Mouse (Mus musculus): ENCODE data around the gene Crybg3.
"Not testable (repeated sequence)": the region's sequence is repeated elsewhere in the genome, so short reads cannot be mapped to it uniquely, and the experiment has no call there.

Crybg3 gene

DNA sequence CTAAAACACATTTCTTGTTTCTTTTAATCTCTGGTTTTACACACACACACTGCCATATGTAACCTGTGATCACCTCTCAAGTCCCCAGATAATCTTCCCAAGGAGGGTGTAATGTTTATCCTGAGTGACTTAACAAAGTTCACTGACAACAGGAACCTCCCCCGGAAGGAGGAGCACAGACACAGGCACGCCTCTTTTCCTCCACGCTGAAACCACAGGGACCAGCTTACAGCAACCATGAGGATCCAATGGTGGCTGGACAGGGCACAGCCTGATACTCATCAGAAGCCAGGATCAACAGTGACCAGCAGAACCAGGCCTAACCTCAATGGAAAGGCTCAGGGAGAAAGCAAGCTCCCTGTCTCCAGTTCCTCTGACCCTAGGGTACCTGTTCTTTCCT lies 68.2 kb downstream of the Crybg3 start:
- DNase-seq (ENCODE audit: low spot score in 2 of 2), result no peak

DNA sequence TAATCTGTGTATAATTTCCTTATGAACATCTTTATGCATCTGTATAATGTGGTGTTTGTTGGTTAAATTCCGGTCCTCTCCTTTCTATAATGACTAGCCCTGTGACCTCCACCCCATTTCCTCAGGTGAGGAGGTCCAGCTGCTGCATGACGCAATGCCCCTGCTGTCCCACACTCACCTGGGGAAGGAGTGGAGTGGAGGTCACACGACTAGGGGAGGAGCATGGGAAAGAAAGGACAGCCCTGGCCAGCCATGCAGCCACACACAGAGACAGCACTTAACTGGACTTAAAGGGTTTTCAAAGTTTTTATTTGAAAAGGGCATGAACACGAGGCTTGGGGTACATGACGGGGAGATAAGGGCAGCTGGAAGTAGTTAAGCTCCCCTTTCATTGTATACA lies 69.5 kb downstream of the Crybg3 start:
- no peak for DNase-seq (ENCODE audit: low spot score in 2 of 2)

- no peak for DNase-seq (ENCODE audit: low spot score in 2 of 2)
Measured at GRCm38 (mm10) chr16:59529570-59529969, 71.2 kb downstream of the Crybg3 start.

- DNase-seq (ENCODE audit: low spot score in 2 of 2), result no peak
Measured at GRCm38 (mm10) chr16:59526939-59527338, 73.8 kb downstream of the Crybg3 start.

DNA sequence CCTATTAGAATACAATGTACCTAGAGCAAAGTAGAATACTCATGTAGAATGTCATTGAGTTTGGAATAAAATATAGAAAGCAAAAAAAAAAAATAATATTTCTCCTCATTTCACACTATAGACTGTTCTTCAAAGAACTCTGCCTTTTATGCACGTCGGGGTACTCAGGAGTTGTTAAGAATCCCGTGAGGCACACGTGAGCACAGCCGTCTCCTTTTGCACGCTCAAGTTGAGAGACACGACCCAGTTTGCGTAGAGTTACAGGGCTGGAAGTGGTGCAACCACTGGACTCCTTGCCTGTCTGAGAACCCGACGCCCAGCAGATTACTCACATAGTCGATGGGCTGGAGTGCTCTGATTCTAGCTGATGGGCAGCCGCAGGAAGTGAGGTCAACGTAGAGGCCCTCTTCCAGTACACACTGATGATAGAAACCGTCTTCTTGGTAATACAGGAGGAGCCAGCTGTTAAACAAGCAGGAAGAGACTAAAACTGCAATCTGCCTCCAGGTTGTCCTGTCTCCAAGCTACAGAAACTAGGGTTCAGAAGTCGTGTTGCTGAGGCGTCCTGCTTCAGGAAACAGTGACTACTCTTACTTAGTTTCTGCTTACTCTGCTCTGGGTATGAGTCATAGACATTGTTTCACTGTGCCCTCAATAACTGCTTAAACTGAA lies 78.9 kb downstream of the Crybg3 start:
- DNase-seq (ENCODE audit: low spot score in 2 of 2), result no peak

GRCm38 (mm10) chr16:59517447-59518219 lies 83.1 kb downstream of the Crybg3 start:
- no peak for DNase-seq (ENCODE audit: low spot score in 2 of 2)

GRCm38 (mm10) chr16:59516965-59517364 lies 83.8 kb downstream of the Crybg3 start:
- DNase-seq (ENCODE audit: low spot score in 2 of 2), result no peak

DNA sequence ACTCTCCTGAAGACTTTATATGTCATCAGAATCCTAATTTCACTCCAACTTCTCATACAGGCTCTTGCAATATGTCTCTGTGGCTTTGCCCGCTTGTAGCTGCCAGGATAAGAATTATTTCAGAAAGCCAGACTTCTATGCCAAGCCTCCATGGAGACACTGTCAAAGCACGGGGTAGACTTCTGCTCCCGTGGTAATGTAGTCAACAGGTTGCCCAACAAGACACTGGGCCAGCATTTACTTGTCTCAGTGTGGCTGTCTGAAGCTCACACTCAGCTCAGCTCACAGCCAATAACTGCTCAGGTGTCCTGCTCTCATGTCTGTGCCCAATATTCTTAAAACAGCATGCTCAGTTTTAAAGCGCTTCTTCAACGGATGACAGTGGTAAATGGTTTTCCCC lies 85.6 kb downstream of the Crybg3 start:
- no peak for DNase-seq (ENCODE audit: low spot score in 2 of 2)

- DNase-seq (ENCODE audit: low spot score in 2 of 2), result no peak
Measured at GRCm38 (mm10) chr16:59509830-59510229, 90.9 kb downstream of the Crybg3 start.

- DNase-seq (ENCODE audit: low spot score in 2 of 2), result no peak
Measured at GRCm38 (mm10) chr16:59499180-59499579, 101.6 kb downstream of the Crybg3 start.

DNA sequence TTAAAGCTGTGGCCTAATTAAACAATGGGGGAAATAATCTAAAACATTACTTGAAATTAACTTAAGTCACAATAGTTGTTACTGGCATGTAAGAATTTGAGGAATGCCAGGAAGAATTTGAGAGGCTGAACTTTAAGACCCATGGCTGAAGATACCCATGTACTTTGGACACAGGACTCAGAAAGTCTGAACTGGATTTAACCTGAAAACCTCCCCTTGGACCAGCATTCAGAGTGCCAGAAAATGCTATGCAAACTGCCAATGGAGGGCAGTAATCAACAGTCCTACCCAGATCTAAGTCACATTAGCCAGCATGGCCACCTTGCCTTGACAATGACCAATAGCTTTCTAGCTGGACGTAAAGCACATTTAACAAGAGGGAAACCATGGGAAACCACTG lies 102.8 kb downstream of the Crybg3 start:
- DNase-seq (ENCODE audit: low spot score in 2 of 2), result no peak

DNA sequence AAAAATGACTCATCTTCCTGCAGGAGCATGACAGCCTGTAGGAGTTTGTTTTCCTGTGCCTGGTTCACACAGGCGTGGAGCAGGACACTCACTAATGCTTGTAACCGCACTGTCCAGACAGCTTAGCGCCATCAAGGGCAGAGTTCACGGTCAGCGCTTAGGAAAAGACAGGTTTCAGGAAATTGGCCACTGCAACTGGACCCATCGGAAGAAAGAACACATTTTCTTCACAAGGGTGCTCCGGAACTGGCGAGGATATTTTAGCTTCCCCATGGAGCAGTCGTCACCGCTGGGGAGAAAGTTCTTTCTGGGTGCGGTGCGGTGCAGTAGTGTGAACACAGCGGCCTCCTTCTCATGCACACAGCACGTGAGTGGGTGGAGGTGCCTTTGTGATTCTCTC lies 107.6 kb downstream of the Crybg3 start:
- no peak for DNase-seq (ENCODE audit: low spot score in 2 of 2)

GRCm38 (mm10) chr16:59487975-59488548 lies 112.7 kb downstream of the Crybg3 start:
- no peak for DNase-seq (ENCODE audit: low spot score in 2 of 2)

GRCm38 (mm10) chr16:59487239-59487638 lies 113.5 kb downstream of the Crybg3 start:
- no peak for DNase-seq (ENCODE audit: low spot score in 2 of 2)

DNA sequence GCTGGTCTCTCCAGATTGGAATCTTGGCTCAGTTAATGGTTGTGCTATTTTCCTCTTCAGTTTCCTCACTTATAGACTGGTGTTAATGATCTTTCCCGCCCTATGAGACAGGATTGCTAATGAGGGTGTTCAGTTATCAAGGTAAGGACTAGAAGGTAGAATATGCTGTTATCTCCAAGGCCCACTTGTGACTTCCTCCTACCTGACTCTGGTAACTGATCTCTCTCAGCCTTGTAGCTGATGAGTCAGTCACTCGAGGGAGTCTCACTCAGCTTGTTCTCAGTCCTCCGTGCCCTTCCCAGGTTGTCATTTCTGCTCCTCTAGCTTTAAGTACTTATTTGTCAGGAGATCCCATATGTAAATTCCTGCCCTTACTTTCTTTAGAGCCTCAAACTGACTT lies 122.8 kb downstream of the Crybg3 start:
- no peak for DNase-seq (ENCODE audit: low spot score in 2 of 2)

DNA sequence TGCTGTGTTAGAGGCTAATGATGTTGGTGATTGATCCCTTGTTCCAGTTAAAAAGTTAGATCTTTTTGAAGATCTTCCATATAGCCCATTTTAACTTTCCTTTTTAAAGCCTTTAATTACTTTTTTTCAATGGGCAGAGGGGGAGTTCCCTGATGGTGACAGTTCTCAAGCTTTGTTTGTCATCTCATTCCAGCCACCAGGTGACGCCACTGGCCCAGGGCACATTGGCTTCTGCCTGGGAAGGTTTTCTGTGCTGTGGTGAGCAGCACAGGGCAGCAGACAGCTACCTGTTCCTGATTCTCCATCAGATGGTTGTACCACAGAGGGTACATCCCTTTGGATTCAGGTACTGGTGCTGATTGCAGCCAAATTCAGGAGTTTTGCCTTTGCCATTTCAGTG lies 126.0 kb downstream of the Crybg3 start:
- DNase-seq (ENCODE audit: low spot score in 2 of 2), result peak; percentile 33 to 40

DNA sequence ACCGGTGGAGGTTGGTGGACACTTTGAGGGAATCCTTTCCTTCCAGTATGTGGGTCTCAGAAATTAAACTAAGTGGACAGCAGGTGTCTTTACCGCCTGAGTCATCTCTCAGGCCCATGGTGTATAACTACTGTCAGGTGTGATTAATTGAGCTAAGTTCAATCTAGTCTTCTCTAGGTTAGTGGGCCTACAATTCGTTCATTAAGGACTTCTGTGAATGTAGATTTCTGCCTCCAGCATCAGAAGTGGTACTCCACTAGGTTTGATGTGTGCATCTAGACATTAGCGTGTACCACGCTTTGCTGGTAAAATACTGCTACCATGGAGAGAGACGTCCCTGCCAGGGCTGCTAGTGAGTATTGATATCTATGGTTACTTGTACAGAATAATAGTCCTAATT lies 128.2 kb downstream of the Crybg3 start:
- no peak for DNase-seq (ENCODE audit: low spot score in 2 of 2)

GRCm38 (mm10) chr16:59471637-59472278 lies 129.0 kb downstream of the Crybg3 start, which contains the start of gene Riox2:
TSS of gene Riox2 (plus strand) at chr16:59471775.
- DNase-seq (ENCODE audit: low spot score in 2 of 2), result peak; percentile 43 to 69

DNA sequence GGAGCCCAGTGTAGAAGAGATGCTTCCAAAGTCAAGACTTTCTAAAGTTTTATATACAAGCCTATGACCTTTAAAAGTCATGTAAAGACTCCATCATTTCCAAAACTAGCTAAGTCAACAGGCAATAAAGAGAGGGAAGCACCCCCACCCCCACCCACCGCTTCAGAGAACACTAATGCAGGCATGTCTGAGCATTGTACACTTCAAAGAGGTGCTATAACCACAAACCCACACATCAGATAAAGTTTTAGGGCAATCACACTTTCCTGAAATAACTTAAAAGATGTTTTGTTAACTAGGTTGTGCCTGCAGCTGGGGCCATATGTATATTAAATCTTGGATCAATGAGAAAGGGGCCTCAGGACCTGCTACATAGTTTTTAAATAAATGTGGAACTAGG lies 130.9 kb downstream of the Crybg3 start:
- no peak for DNase-seq (ENCODE audit: low spot score in 2 of 2)

GRCm38 (mm10) chr16:59463973-59464372 lies 136.8 kb downstream of the Crybg3 start:
- no peak for DNase-seq (ENCODE audit: low spot score in 2 of 2)

DNA sequence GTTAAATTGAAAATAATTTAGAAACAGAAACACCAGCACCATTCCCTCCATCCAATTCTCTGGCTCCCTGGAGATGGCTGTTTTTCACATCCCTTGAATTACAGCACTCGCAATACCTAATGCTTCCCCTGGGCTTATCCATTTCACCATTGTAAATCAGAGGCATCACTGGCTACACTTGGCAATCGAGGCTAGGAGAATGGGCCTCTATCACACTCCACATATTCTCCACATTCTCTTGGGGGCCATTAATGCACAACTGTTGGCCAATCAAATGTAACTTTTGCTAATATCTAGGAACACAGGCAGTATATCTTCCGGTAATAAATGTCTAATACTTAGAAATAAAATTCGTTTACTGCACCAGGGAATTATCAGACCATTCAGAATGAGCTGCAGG lies 137.2 kb downstream of the Crybg3 start:
- no peak for DNase-seq (ENCODE audit: low spot score in 2 of 2)

DNA sequence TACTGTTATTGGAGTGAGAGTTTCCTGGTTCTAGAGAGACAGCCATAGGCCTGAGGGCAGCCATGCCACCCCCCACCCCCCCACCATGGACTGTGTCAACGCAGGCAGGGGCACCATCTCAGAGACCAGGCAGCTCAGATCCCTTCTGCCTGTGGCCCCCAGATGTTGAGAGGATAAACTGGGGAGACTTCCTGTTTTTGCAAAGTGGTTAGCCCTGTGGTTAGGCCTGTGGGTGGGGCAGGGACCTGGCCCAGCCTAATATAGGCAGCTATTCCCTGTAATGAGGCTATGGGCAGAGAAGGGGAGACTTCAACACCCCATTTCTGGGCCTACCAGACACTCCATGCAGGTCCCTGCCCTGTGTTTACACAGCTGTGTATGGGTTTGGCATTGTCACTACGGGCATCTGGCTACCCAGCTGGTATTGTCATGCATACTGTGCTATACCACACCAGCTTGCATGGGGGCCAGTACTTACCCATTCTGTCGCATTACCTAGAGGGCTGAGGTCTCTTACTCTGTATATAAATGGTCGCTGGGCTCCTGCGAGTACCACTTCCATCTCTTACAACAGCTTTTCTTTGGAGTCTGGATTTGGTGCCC lies 141.4 kb downstream of the Crybg3 start:
- DNase-seq (ENCODE audit: low spot score in 2 of 2), result not testable (repeated sequence)

Measured in right cerebral cortex, postnatal 36 days (tissue).